Mouse (Mus musculus): ENCODE measurements around the gene Vtn.

Vtn gene

DNA sequence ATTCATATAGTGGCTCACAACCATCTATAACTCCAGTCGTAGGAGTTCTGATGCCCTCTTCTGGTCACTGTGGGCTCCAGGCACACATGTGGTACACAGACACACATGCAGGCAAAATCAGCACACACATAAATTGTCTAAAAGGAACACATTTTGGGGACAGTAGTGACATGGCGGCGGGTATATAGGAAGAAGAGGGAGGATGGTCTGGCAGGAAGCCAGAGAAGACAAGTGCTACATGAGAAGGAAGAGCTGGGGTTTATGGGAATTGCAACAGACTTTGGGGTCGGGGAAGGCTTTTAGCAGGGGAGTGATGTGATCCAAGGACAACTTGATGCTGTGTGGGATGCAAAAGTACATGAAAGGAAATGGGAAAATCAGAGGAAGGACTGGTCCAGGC is 35.6 kb downstream of the Vtn start:
- DNase-seq (ENCODE audit: low read depth): no peak

GRCm38 (mm10) chr11:78535376-78536079 is 36.6 kb downstream of the Vtn start:
- peak; percentile 77 for DNase-seq (ENCODE audit: low read depth)

GRCm38 (mm10) chr11:78536080-78536689 is 37.3 kb downstream of the Vtn start, which contains the start of the genes Tnfaip1 and Ift20:
Tnfaip1 (minus strand) TSS chr11:78536332.
Ift20 (plus strand) TSS chr11:78536361.
- DNase-seq (ENCODE audit: low read depth): peak; percentile 99

GRCm38 (mm10) chr11:78536690-78537084 is 37.8 kb downstream of the Vtn start:
- no peak for DNase-seq (ENCODE audit: low read depth)

- DNase-seq (ENCODE audit: low read depth): no peak
Observed at GRCm38 (mm10) chr11:78540358-78540757, 41.5 kb downstream of the Vtn start.

DNA sequence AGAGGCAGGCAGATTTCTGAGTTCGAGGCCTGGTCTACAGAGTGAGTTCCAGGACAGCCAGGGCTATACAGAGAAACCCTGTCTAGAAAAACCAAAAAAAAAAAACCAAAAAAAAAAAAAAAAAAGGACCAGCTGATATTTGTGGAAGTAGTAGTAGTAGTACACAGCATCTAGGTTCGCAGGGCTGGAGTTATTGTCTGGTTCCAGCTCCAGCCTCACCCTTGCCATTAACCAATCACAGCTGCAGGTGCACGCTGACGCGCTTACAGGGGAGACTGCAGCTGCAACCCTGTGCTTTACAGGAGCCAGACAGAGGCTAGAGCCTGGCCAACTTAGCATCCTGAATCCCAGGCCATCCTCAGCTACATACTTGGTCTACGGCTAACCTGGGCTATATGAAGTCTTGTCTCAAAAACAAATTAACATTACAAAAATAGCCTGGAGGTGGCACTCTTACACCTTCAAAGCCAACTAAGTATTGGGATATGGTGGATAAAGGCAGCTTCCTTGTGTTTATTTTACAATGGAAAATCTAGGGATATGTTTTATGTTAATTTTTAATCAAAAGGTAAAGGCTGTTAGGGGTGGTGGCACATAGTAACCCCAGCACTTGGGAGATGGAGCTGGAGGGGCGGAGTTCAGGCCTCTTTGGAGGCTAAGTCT is 45.7 kb downstream of the Vtn start:
- no peak for DNase-seq (ENCODE audit: low read depth)

GRCm38 (mm10) chr11:78545181-78545580 is 46.3 kb downstream of the Vtn start:
- no peak for DNase-seq (ENCODE audit: low read depth)

DNA sequence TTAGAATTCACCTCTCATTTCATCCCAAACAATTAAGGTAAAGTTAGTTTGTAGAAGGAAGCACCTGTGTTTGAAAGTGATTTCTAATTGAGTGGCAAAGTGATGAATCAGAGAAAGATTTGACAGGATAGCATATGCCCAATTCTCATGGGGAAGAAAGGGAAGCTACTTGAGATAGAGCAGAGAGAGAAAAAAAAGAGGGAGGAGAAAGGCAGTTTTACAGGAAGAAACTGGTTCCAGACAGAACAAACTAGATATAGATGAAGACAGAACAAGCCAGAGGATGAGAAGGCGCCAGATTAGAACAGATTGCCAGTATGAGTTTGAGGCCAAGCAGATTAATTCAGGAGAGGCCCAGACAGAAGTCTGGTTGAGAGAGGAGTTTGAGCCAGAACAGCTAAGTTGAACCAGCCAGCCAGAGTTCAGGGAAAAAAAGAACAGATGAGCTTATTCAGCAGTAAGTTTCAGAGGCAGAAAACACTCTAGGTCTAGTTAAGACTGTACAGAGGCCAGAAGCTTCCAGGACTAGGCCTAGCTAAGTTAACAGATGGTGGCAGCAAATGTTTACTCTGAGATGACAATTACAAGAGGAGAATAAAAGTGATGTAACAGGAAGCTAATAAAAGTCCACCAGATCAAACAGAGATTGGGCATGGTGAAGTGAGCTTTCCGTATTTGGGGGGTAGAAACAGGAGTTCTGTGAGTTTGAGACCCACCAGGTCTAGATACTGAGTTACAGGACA is 49.0 kb downstream of the Vtn start:
- no peak for DNase-seq (ENCODE audit: low read depth)

DNA sequence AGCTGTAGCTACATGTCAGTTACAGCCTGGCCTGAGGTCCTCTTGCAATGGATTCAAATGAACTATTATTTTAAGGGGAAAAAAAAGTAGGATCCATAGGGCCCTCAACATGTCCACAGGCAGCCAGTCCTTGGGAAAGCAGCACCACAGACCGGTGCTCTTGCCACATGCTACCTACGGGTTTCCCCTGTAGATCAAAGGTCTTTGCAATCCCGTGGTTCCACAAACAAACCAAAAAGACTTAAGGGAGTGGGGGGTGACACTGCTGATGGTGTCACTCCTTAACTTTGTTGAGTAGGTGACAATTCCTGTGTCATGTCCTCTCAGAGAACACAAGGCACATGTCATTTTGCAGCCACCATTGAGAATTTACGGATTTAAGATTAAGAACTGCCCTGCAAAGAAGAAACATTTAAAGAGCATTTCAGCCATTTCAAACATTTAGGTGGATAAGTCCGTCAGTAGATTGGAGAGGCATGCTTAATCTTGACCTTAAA is 50.6 kb downstream of the Vtn start:
- no peak for DNase-seq (ENCODE audit: low read depth)

GRCm38 (mm10) chr11:78550168-78551058 is 51.5 kb downstream of the Vtn start, which contains the start of gene Tmem97:
Tmem97 (minus strand) TSS chr11:78550777.
- peak; percentile 98 for DNase-seq (ENCODE audit: low read depth)

GRCm38 (mm10) chr11:78551059-78551398 is 52.1 kb downstream of the Vtn start:
- no peak for DNase-seq (ENCODE audit: low read depth)
